Mouse (Mus musculus) small intestine, adult 2 months (tissue): ENCODE data around the gene Tbc1d4. TPM values are rescaled to one million over a fixed set of nuclear protein-coding genes. Genes with fewer than 3 reads are reported as not detected.

Source experiments
- H3K27ac ChIP-seq: fragments of 200-500 bp; 2 replicates; pipeline ENCODE4 v1.5.1; 2012; ENCODE audit warnings: low read depth, low read length, control low read depth, inconsistent platforms; ENCODE audit not compliant: insufficient read depth
- H3K27me3 ChIP-seq: fragments of 200-500 bp; 2 replicates; pipeline ENCODE4 v1.6.1; 2012; ENCODE audit warnings: mild to moderate bottlenecking, moderate library complexity, low read length, inconsistent platforms; ENCODE audit not compliant: control insufficient read depth, insufficient read depth
- H3K36me3 ChIP-seq: fragments of 200-500 bp; 2 replicates; pipeline ENCODE4 v1.6.1; 2012; ENCODE audit warnings: mild to moderate bottlenecking, low read length, control low read depth, inconsistent platforms; ENCODE audit not compliant: control insufficient read depth, insufficient read depth
- H3K4me1 ChIP-seq: fragments of 200-500 bp; 2 replicates; pipeline ENCODE4 v1.6.1; 2012; ENCODE audit warnings: low read length, inconsistent platforms, mixed read lengths; ENCODE audit not compliant: control insufficient read depth, insufficient read depth, insufficient read length
- H3K4me3 ChIP-seq: fragments of 200-500 bp; 2 replicates; pipeline ENCODE4 v1.5.1; 2012; ENCODE audit warnings: low read depth, mild to moderate bottlenecking, control low read depth, inconsistent platforms, low read length, moderate library complexity
- CTCF ChIP-seq: fragments of 200-500 bp; IDR thresholded peaks from 2 replicates; pipeline ENCODE4 v1.5.1; 2012; ENCODE audit warnings: low read depth, mild to moderate bottlenecking, control low read depth, inconsistent platforms, low read length, moderate library complexity, mixed read lengths; ENCODE audit not compliant: insufficient replicate concordance, insufficient read length; ENCODE audit errors: extremely low read depth
- POLR2A ChIP-seq: fragments of 200-500 bp; IDR thresholded peaks from 2 replicates; pipeline ENCODE4 v1.6.1; 2012; ENCODE audit warnings: low read depth, mild to moderate bottlenecking, control low read depth, inconsistent platforms, low read length, moderate library complexity
- WGBS: fragments of 180-500 bp; shearing (Covaris S2); methylation state at CpG from one replicate; pipeline ENCODE4 v1.1.7; 2018; 5-methylcytosine and 5-hydroxymethylcytosine counted together
- polyA plus RNA-seq: library from polyadenylated mRNA; depleted of rRNA; stranded (reverse); fragments of >200 nt; gene quantifications from 2 replicates; pipeline ENCODE4 v1.2.3, GENCODE M21; 2012

Gene Tbc1d4
- polyA plus RNA-seq, 1 experiment = 1.3 TPM

- no peak overlapping the region for H3K4me3 ChIP-seq
- H3K4me1 ChIP-seq = peaks cover 2% of the 10 kb centered on the region; the same call in 1 of the 2 replicates
- H3K36me3 ChIP-seq = no peaks in the 10 kb centered on the region
- no peaks in the 10 kb centered on the region for H3K27me3 ChIP-seq
- TF ChIP-seq POLR2A = no peak
- TF ChIP-seq CTCF = no peak
- H3K27ac ChIP-seq = no peak overlapping the region
- 78% methylated on average over 1 of the region's 1 CpGs for WGBS
Measured at GRCm38 (mm10) chr14:101467532-101467931, 141.5 kb downstream of the Tbc1d4 start.

- no peak for TF ChIP-seq POLR2A
- TF ChIP-seq CTCF = no peak
- 77% methylated on average over 11 of the region's 11 CpGs for WGBS
Measured at GRCm38 (mm10) chr14:101466521-101466920, 142.5 kb downstream of the Tbc1d4 start.

GRCm38 (mm10) chr14:101465893-101466292, 143.1 kb downstream of the Tbc1d4 start:
- TF ChIP-seq CTCF (no peak), POLR2A (no peak)
- Histone ChIP-seq H3K27me3 (no peaks in the 10 kb centered on the region), H3K4me1 (peaks cover 2% of the 10 kb centered on the region; the same call in 1 of the 2 replicates), H3K27ac (no peak overlapping the region), H3K4me3 (no peak overlapping the region), H3K36me3 (no peaks in the 10 kb centered on the region)
- WGBS = 25% methylated on average over 3 of the region's 3 CpGs

More at GRCm38 (mm10) chr14:101466521-101466920, 142.5 kb downstream of the Tbc1d4 start:
- Histone ChIP-seq H3K27ac (no peak overlapping the region), H3K27me3 (no peaks in the 10 kb centered on the region), H3K4me1 (peaks cover 2% of the 10 kb centered on the region; the same call in 1 of the 2 replicates), H3K36me3 (no peaks in the 10 kb centered on the region), H3K4me3 (no peak overlapping the region)

GRCm38 (mm10) chr14:101460768-101461167, 148.2 kb downstream of the Tbc1d4 start:
- H3K4me3 ChIP-seq = no peak overlapping the region
- no peak for TF ChIP-seq POLR2A
- TF ChIP-seq CTCF = peak; percentile 66; the same call in 1 of the 2 replicates
- WGBS = 7% methylated on average over 6 of the region's 6 CpGs
- no peaks in the 10 kb centered on the region for H3K36me3 ChIP-seq
- H3K27ac ChIP-seq = no peak overlapping the region
- no peaks in the 10 kb centered on the region for H3K27me3 ChIP-seq
- peaks cover 2% of the 10 kb centered on the region; the same call in 1 of the 2 replicates for H3K4me1 ChIP-seq

- H3K4me3 ChIP-seq = no peak overlapping the region
- H3K36me3 ChIP-seq = no peaks in the 10 kb centered on the region
- H3K27me3 ChIP-seq = no peaks in the 10 kb centered on the region
- no peak for TF ChIP-seq CTCF
- no peak for TF ChIP-seq POLR2A
- no peak overlapping the region for H3K27ac ChIP-seq
- no peaks in the 10 kb centered on the region for H3K4me1 ChIP-seq
- 69% methylated on average over 6 of the region's 6 CpGs for WGBS
Measured at GRCm38 (mm10) chr14:101452915-101453314, 156.1 kb downstream of the Tbc1d4 start.

- Histone ChIP-seq H3K4me1 (no peaks in the 10 kb centered on the region), H3K36me3 (no peaks in the 10 kb centered on the region; the same call in 1 of the 2 replicates), H3K4me3 (no peak overlapping the region), H3K27ac (no peak overlapping the region), H3K27me3 (no peaks in the 10 kb centered on the region)
- TF ChIP-seq CTCF (no peak), POLR2A (no peak)
- WGBS = 85% methylated on average over 4 of the region's 4 CpGs
Measured at GRCm38 (mm10) chr14:101447857-101448256, 161.1 kb downstream of the Tbc1d4 start.

- Histone ChIP-seq H3K4me1 (no peaks in the 10 kb centered on the region), H3K27ac (no peak overlapping the region), H3K27me3 (no peaks in the 10 kb centered on the region), H3K36me3 (no peaks in the 10 kb centered on the region; the same call in 1 of the 2 replicates), H3K4me3 (no peak overlapping the region)
- TF ChIP-seq POLR2A (no peak), CTCF (no peak)
- WGBS = 73% methylated on average over 5 of the region's 5 CpGs
Measured at GRCm38 (mm10) chr14:101445205-101445604, 163.8 kb downstream of the Tbc1d4 start.
